Mouse (Mus musculus) lung, postnatal 0 days (tissue): Measurements from ENCODE around the gene Clcn7. TPM values are rescaled to one million over a fixed set of nuclear protein-coding genes. Genes with fewer than 3 reads are reported as not detected.
A peak's percentile ranks its signal among the peaks of the same experiment; 100 is the strongest.

Experiments used
- ATAC-seq: fragments of 200-750 bp; cut with Nextera tagmentation; 2 replicates; pipeline ENCODE4 v1.8.0; 2017; ENCODE audit warnings: moderate library complexity
- DNase-seq: peaks from one replicate; pipeline ENCODE4 v3.0.0-alpha.2; 2016; ENCODE audit warnings: low spot score
- H3K27ac ChIP-seq: fragments of 300-500 bp; sonication (generic); 2 replicates; pipeline ENCODE4 v1.5.1; 2014; ENCODE audit warnings: antibody characterized with exemption, mild to moderate bottlenecking, low read length, mixed read lengths
- H3K27me3 ChIP-seq: fragments of 300-500 bp; sonication (generic); replicated peaks from 2 replicates; pipeline ENCODE4 v1.6.1; 2014; ENCODE audit warnings: low read length, mixed read lengths; ENCODE audit not compliant: insufficient read depth
- H3K36me3 ChIP-seq: fragments of 300-500 bp; sonication (generic); 2 replicates; pipeline ENCODE4 v1.6.1; 2014; ENCODE audit warnings: low read length, mixed read lengths; ENCODE audit not compliant: insufficient read depth
- H3K4me1 ChIP-seq: fragments of 300-500 bp; sonication (generic); 2 replicates; pipeline ENCODE4 v1.6.1; 2014; ENCODE audit warnings: antibody characterized with exemption, low read depth, low read length, mixed read lengths; ENCODE audit not compliant: insufficient read depth
- H3K4me2 ChIP-seq: fragments of 300-500 bp; sonication (generic); replicated peaks from 2 replicates; pipeline ENCODE4 v1.6.1; 2014; ENCODE audit warnings: low read depth, mild to moderate bottlenecking, low read length, moderate library complexity, mixed read lengths
- H3K4me3 ChIP-seq: fragments of 300-500 bp; sonication (generic); 2 replicates; pipeline ENCODE4 v1.5.1; 2014; ENCODE audit warnings: low read depth, low read length
- H3K9ac ChIP-seq: fragments of 300-500 bp; sonication (generic); replicated peaks from 2 replicates; pipeline ENCODE4 v1.6.1; 2014; ENCODE audit warnings: low read depth, mild to moderate bottlenecking
- H3K9me3 ChIP-seq: fragments of 300-500 bp; sonication (generic); 2 replicates; pipeline ENCODE4 v1.6.1; 2016; ENCODE audit warnings: low read length, mixed read lengths
- CTCF ChIP-seq: IDR thresholded peaks from 2 replicates; pipeline ENCODE4 v1.5.1; 2016; ENCODE audit warnings: antibody characterized with exemption, mild to moderate bottlenecking
- EP300 ChIP-seq: IDR thresholded peaks from 2 replicates; pipeline ENCODE4 v1.6.1; 2016; ENCODE audit warnings: antibody characterized with exemption, mild to moderate bottlenecking, control low read depth
- WGBS: fragments of 180-500 bp; shearing (Covaris S2); extraction: QIAGEN DNeasy Blood & Tissue Kit; methylation state at CpG from one replicate; pipeline ENCODE4 v1.1.7; 2014; 5-methylcytosine and 5-hydroxymethylcytosine counted together
- polyA plus RNA-seq: library from polyadenylated mRNA; unstranded; fragments of >200 nt; fragmentation: Nextera tagmentation; extraction: Ambion mirVana; gene quantifications from 2 replicates; pipeline ENCODE4 v1.2.1, GENCODE M21; 2015

Gene Clcn7
- polyA plus RNA-seq, 1 experiment from 2014 or later = 19.2 TPM

DNA sequence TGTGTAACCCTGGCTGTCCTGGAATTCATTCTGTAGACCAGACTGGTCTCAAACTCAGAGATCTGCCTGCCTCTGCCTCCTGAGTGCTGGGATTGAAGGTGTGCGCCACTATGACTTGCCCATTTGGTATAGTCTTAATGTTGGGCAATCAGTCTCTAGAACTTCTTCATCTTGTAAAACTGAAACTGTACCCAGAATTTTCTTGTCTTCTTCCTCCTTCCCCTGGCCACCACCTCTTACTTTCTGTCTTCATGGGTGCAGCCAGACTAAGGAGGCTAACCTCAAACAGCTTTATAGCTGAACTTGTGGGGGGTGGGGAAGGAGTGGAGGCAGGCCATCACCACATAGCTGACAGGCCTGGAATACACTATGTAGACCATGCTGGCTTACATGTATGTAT lies 5.6 kb downstream of the Clcn7 start:
- WGBS = 94% methylated on average over 1 of the region's 1 CpGs
- no peak overlapping the region for H3K4me3 ChIP-seq
- no peak for ATAC-seq

DNA sequence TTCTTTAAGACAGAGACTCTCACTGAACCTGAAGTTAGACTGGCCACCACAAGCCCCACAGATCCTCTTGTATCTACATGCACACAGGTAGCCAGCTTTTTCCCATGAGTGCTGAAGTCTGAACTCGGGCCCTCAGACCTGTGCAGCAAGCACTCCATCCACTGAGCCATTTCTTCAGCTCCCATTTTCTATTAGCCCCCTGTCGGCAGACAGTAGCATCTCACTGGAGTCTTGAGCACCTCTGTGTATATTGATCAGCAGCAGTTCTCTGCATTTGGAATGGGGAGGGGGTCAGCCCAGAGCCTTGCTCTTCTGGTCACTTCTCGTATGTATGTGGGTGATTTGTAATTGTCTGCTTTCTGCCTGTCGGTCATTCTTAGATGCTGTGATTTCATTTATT lies 6.8 kb downstream of the Clcn7 start:
- no peak overlapping the region for H3K27ac ChIP-seq
- H3K4me3 ChIP-seq = no peak overlapping the region
- TF ChIP-seq CTCF = peak; percentile 60
- no peak for TF ChIP-seq EP300
- DNase-seq = no peak
- H3K36me3 ChIP-seq = no peaks in the 10 kb centered on the region
- WGBS = 58% methylated on average over 4 of the region's 4 CpGs
- H3K4me1 ChIP-seq = no peaks in the 10 kb centered on the region
- no peak overlapping the region for H3K9ac ChIP-seq
- no peak for ATAC-seq
- no peaks in the 10 kb centered on the region for H3K9me3 ChIP-seq
- no peak overlapping the region for H3K4me2 ChIP-seq
- H3K27me3 ChIP-seq = no peaks in the 10 kb centered on the region

More for the DNA sequence above, 5.6 kb downstream of the Clcn7 start:
- Histone ChIP-seq H3K9ac (no peak overlapping the region), H3K36me3 (no peaks in the 10 kb centered on the region), H3K27me3 (no peaks in the 10 kb centered on the region), H3K9me3 (no peaks in the 10 kb centered on the region), H3K4me1 (peaks cover 4% of the 10 kb centered on the region), H3K4me2 (no peak overlapping the region), H3K27ac (no peak overlapping the region)
- DNase-seq = no peak
- TF ChIP-seq CTCF (no peak), EP300 (no peak)

DNA sequence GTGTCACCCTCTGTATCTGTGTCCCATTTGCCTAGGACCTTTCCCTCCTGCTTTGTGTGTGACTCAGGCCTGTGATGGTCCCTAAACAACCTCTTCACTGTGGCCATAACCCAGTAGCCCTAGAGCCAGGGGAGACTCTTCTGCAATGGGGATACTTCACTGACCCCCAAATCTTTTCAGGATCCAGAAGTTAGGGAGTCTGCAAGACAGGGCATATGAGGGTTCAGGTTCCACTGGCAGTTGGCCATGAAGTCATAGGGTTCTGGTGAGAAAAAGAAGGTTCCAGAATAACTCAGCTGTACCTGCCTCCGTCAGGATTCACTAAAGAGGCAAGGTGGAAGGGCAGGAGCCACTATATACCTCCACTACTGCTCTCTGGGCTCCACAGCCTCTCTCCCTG lies 29.0 kb downstream of the Clcn7 start, which contains the start of gene Ccdc154:
Gene Ccdc154, plus strand, starts transcription at position 301 of the 400 bp plus-strand sequence.
- WGBS = 79% methylated on average over 1 of the region's 1 CpGs
- ATAC-seq (no peak), DNase-seq (no peak)
- Histone ChIP-seq H3K9ac (no peak within 1 kb of the TSS), H3K27me3 (no peaks in the 10 kb centered on the region), H3K9me3 (no peaks in the 10 kb centered on the region), H3K27ac (no peak within 1 kb of the TSS), H3K4me2 (no peak within 1 kb of the TSS), H3K4me1 (no peaks in the 10 kb centered on the region), H3K4me3 (no peak within 1 kb of the TSS), H3K36me3 (peaks cover 10% of the 10 kb centered on the region; the same call in 1 of the 2 replicates)
- TF ChIP-seq EP300 = no peak

DNA sequence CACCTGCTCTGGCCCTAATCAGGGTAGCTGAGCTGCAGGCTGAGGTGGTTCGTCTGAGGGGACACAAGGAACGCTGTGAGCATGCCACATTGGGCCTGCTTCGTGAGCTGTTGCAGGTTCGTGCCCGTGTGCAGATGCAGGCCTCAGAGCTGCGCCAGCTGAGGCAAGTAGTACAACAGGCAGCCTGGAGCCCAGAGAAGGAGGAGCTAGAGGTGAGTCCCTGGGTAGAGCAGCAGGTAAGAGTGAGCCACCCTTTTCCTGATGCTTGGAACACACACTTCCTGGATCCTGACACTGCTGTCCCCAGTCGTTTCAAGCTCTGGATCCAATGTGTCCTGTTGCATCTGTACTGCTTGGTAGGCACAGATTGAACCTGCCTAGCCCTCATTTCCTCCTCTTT lies 30.2 kb downstream of the Clcn7 start:
- Histone ChIP-seq H3K4me2 (no peak overlapping the region), H3K27me3 (no peaks in the 10 kb centered on the region), H3K9me3 (no peaks in the 10 kb centered on the region), H3K4me3 (no peak overlapping the region), H3K9ac (no peak overlapping the region), H3K4me1 (no peaks in the 10 kb centered on the region), H3K36me3 (peaks cover 7% of the 10 kb centered on the region; the same call in 1 of the 2 replicates), H3K27ac (no peak overlapping the region)
- 73% methylated on average over 7 of the region's 7 CpGs for WGBS
- TF ChIP-seq CTCF = no peak
- no peak for TF ChIP-seq EP300
- ATAC-seq (no peak), DNase-seq (no peak)

DNA sequence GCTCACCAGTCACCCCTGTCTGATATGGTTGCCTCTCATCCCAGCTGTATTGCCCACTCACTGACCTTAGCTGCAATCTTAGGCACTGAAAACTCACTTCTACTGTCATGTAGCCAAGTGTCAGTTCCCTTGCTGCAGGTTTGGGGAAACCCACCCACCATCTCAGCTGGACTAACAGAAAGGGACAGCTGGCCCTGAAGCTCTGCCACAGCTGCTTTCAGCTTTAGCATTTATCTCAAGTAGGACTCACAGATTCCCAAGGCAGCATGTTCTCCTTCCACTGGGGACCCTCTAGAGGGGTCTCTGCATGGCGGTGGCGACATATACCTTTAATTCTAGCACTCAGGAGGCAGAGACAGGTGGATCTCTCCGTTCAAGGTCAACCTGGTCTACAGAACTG lies 31.6 kb downstream of the Clcn7 start:
- no peaks in the 10 kb centered on the region for H3K36me3 ChIP-seq
- no peak for TF ChIP-seq EP300
- H3K4me1 ChIP-seq = no peaks in the 10 kb centered on the region
- no peaks in the 10 kb centered on the region for H3K27me3 ChIP-seq
- no peak overlapping the region for H3K27ac ChIP-seq
- no peak overlapping the region for H3K4me2 ChIP-seq
- no peak overlapping the region for H3K4me3 ChIP-seq
- DNase-seq (no peak), ATAC-seq (no peak)
- H3K9me3 ChIP-seq = no peaks in the 10 kb centered on the region
- no peak overlapping the region for H3K9ac ChIP-seq
- 91% methylated on average over 3 of the region's 3 CpGs for WGBS

DNA sequence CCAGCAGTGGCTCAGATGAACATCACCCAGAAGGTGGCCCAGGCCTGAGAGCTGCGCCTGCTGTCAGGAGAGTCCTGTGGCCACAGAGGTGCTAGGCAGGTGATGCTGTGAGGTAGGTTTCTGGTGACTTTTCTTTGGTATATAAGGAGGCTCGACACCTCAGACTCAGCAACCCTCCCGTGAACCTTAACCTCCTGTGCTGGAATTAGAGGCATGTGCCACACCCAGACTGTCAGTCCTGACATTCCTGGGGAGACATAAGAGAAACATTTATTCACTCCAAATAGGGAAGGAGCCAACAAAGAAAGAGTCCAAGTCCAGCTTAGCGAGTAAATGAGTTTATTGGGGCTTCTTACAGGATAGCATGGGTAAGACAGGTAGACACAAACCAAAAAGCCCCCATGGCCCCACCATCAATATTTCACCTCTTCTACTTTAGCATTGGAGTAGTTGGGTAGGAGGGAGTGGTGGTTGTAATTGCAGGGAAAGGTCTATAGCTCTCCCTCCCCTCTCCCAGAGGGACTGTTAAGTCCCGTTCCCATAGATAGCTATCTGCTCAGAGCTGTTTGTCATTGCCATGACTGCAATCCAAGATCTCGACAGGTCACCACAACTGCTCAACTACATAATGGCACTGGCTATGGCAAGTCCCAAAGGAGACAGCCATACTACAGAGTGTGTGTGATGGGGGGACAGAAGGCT lies 32.9 kb downstream of the Clcn7 start:
- 0 out of 2 replicates have a peak overlapping the region, but pooled peaks have one; percentile 5 for H3K9ac ChIP-seq
- 42% methylated on average over 6 of the region's 6 CpGs for WGBS
- H3K36me3 ChIP-seq = no peaks in the 10 kb centered on the region
- H3K4me2 ChIP-seq = no peak overlapping the region
- no peak overlapping the region for H3K27ac ChIP-seq
- H3K4me1 ChIP-seq = no peaks in the 10 kb centered on the region
- ATAC-seq = peak; percentile 63
- no peak overlapping the region for H3K4me3 ChIP-seq
- H3K27me3 ChIP-seq = no peaks in the 10 kb centered on the region
- peak; percentile 31 for DNase-seq
- no peaks in the 10 kb centered on the region for H3K9me3 ChIP-seq
- TF ChIP-seq CTCF (no peak), EP300 (no peak)
